Mouse (Mus musculus) kidney, adult 2 months (tissue): Measurements from ENCODE around the gene Aqp9.

ENCODE experiments used
- CTCF ChIP-seq: fragments of 200-500 bp; conservative IDR thresholded peaks from 2 replicates; pipeline ENCODE4 v1.5.1; 2011; ENCODE audit warnings: low read depth, mild to moderate bottlenecking, control low read depth, low read length, moderate library complexity, mixed read lengths; ENCODE audit not compliant: insufficient read depth, insufficient read length
- POLR2A ChIP-seq: fragments of 200-500 bp; IDR thresholded peaks from one replicate; pipeline ENCODE4 v1.6.1; 2011; ENCODE audit warnings: low read depth, low read length, control low read depth

DNA sequence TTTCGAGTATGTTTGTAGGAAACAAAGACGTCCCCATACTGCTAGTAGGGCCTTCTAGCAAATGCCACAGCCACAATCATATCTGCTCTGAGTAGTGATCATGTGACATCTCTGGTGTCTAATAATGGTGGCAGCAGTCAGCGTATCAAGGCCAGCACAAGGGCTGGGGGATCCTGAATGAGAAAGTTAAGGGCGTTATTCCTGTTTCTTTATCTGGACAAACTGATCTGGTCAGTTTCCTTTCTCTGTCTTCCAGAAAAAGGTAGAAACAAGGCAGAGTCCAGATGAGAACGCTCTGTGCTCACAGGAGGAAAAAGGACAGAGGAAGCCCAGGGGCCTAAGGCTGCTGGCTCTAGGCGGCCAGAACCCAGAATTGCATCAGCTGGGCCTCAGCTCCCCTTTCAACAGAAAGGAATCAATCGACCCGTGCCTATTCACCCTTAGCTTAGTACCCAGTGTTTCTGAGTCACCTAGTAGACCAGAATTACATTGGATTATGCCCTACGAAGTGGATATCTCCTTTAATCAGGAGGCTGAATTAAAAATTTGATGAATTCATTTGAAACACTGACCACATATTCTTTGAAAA, 11.9 kb downstream of the Aqp9 start:
- no peak for TF ChIP-seq CTCF
- no peak for TF ChIP-seq POLR2A
